Mouse (Mus musculus) ES-Bruce4 (cell line): ENCODE measurements at regions not wholly inside any gene's neighbourhood (a gene's known extent, or its start where the extent isn't known, plus 50 kb on each side); places are given as distances from the start of the nearest gene placed in this dataset.

Experiments used
- H3K27ac ChIP-seq: 2 replicates; pipeline ENCODE4 v1.5.1; 2012; ENCODE audit warnings: low read length, inconsistent platforms; ENCODE audit not compliant: insufficient read depth
- H3K27me3 ChIP-seq: 2 replicates; pipeline ENCODE4 v1.6.1; 2012; ENCODE audit warnings: mild to moderate bottlenecking, low read length, inconsistent platforms; ENCODE audit not compliant: control insufficient read depth, poor library complexity, insufficient read depth, severe bottlenecking
- H3K36me3 ChIP-seq: 2 replicates; pipeline ENCODE4 v1.6.1; 2012; ENCODE audit warnings: inconsistent platforms, mild to moderate bottlenecking, low read length, moderate library complexity; ENCODE audit not compliant: control insufficient read depth, poor library complexity, insufficient read depth, severe bottlenecking
- H3K4me1 ChIP-seq: one replicate; pipeline ENCODE4 v1.8.1; 2011; ENCODE audit warnings: low read length; ENCODE audit not compliant: control insufficient read depth, insufficient read depth
- H3K4me3 ChIP-seq: 2 replicates; pipeline ENCODE4 v1.5.1; 2011; ENCODE audit warnings: low read depth, mild to moderate bottlenecking, low read length
- H3K9ac ChIP-seq: 2 replicates; pipeline ENCODE4 v1.6.1; 2012; ENCODE audit warnings: low read depth, mild to moderate bottlenecking, inconsistent platforms; ENCODE audit not compliant: poor library complexity, severe bottlenecking
- H3K9me3 ChIP-seq: replicated peaks from 2 replicates; pipeline ENCODE4 v1.6.1; 2012; ENCODE audit warnings: mild to moderate bottlenecking, low read length, inconsistent platforms; ENCODE audit not compliant: control insufficient read depth, poor library complexity, insufficient read depth, severe bottlenecking
- CTCF ChIP-seq: IDR thresholded peaks from one replicate; pipeline ENCODE4 v1.8.1; 2011; ENCODE audit warnings: low read depth, low read length
- EP300 ChIP-seq: IDR thresholded peaks from 2 replicates; pipeline ENCODE4 v1.6.1; 2011; ENCODE audit warnings: low read depth, low read length; ENCODE audit not compliant: insufficient read depth
- POLR2A ChIP-seq: IDR thresholded peaks from one replicate; pipeline ENCODE4 v1.8.1; 2011; ENCODE audit warnings: low read length; ENCODE audit not compliant: insufficient read depth

DNA sequence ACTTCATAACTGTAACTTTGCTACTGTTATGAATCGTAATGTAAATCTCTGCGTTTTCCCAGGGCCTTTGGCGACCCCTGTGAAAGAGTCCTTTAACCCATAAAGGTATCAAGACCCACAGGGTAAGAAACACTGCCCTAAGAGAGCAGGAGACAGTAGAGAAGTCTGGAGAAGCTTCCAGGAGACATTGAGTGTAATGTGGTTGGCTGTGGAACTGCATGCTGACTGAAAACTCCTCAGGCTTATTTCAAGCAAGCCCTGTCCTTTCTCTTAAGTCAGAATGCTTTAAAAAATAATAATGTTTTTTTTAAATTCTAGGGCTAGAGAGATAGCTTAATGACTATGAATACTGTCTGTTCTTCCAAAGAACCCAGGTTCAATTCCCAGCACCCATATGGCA lies 71.9 kb upstream of the Frmd6 start:
- Histone ChIP-seq H3K27me3 (no peaks in the 10 kb centered on the region), H3K36me3 (no peaks in the 10 kb centered on the region), H3K4me3 (no peak overlapping the region), H3K9me3 (no peaks in the 10 kb centered on the region; the same call in 1 of the 2 replicates), H3K4me1 (peaks cover 9% of the 10 kb centered on the region), H3K27ac (no peak overlapping the region), H3K9ac (no peak overlapping the region)
- no peak for TF ChIP-seq CTCF
- TF ChIP-seq EP300, result no peak
- no peak for TF ChIP-seq POLR2A

DNA sequence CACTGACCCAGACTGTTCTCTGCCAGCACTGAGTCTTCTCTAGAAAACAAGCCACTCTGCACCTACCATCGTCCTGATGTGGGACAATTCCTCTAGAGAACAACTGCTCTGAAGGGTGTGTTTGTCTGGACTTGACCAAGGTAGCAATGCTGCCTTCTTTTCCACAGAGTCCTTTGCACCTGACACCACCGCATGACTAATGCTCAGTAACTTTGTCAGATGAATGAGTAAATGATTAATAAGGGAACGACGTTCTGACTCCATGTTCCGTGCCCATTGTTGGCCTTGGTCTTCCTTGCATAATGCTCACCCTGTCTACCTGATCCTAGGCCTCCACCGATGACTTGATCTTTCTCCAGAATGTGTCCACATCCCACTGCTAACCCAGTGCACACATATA lies 67.2 kb upstream of the Frmd6 start:
- H3K27ac ChIP-seq, result no peak overlapping the region
- H3K27me3 ChIP-seq, result no peaks in the 10 kb centered on the region
- H3K36me3 ChIP-seq, result no peaks in the 10 kb centered on the region
- no peak overlapping the region for H3K9ac ChIP-seq
- H3K4me1 ChIP-seq, result no peaks in the 10 kb centered on the region
- H3K9me3 ChIP-seq, result no peaks in the 10 kb centered on the region
- no peak for TF ChIP-seq POLR2A
- H3K4me3 ChIP-seq, result no peak overlapping the region

DNA sequence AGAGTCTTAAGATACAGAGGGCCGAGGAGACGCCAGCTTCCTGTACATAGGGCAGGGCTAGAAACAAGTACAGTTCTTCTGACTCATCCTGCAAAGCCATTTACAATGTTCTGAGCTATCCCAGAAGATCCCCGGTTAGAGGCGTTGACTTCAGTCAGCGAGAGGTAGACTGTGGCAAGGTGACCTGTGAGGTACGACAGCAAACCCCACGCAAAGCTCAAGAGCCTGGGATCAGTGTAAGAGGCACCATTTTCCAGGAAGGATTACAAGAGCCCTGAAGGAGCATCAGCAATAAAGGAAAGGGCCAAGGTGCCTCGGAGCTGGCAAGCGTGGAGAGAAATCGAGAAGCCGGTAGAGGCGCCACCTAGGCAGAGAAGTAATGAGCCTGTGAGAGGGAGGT lies 61.8 kb upstream of the Frmd6 start:
- Histone ChIP-seq H3K27ac (no peak overlapping the region), H3K4me1 (peaks cover 2% of the 10 kb centered on the region), H3K27me3 (no peaks in the 10 kb centered on the region), H3K9me3 (no peaks in the 10 kb centered on the region), H3K36me3 (no peaks in the 10 kb centered on the region), H3K4me3 (no peak overlapping the region), H3K9ac (no peak overlapping the region)
- TF ChIP-seq CTCF, result no peak
- TF ChIP-seq POLR2A, result no peak
- no peak for TF ChIP-seq EP300

DNA sequence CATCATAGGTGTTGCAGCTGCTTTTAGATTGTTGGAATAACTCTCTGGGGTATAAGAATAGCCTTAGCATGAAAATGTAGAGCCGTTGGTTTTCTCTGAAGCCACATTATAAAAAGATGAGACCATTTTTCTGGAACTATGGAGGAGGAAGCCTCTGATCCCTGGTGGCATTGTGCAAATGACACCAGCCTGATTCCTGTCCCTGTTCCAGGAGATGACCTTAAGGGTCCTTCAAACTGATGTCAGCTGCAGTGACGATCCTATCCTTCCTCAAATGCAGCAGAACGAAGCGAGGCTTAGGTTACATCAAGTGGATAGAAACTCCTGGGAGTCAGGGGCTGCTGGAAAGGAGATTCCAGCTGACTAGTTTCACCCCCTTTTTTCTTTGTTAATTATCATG lies 59.0 kb upstream of the Frmd6 start:
- no peak overlapping the region for H3K27ac ChIP-seq
- no peak for TF ChIP-seq CTCF
- TF ChIP-seq EP300, result no peak
- no peak for TF ChIP-seq POLR2A

DNA sequence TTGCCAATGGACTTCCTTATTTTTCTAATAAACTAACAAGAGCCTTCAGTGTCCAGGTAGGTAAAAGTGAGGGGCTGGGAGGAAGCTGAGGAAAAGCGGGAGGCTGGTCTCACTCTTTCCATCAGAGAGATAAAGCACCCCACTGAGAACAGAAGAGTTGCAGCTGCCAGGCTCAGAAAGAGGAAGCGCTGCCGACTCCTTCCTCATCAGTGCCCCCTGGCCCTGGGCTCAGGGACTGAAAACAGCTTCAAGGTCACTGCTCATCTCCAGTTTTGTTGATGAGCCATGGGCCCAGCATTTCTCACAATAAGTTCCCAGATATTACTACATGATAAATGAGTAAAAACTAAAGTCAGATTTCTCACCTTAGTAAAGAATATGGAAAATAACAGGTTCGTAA lies 57.4 kb upstream of the Frmd6 start:
- no peaks in the 10 kb centered on the region for H3K9me3 ChIP-seq
- no peak overlapping the region for H3K4me3 ChIP-seq
- H3K27ac ChIP-seq, result no peak overlapping the region
- peaks cover 2% of the 10 kb centered on the region for H3K4me1 ChIP-seq
- H3K9ac ChIP-seq, result no peak overlapping the region
- no peaks in the 10 kb centered on the region for H3K36me3 ChIP-seq
- TF ChIP-seq CTCF, result no peak
- no peak for TF ChIP-seq EP300
- TF ChIP-seq POLR2A, result no peak
- H3K27me3 ChIP-seq, result no peaks in the 10 kb centered on the region

More for the DNA sequence above, 59.0 kb upstream of the Frmd6 start:
- Histone ChIP-seq H3K9ac (no peak overlapping the region), H3K27me3 (no peaks in the 10 kb centered on the region), H3K4me3 (no peak overlapping the region), H3K4me1 (peaks cover 2% of the 10 kb centered on the region), H3K36me3 (no peaks in the 10 kb centered on the region), H3K9me3 (no peaks in the 10 kb centered on the region)

DNA sequence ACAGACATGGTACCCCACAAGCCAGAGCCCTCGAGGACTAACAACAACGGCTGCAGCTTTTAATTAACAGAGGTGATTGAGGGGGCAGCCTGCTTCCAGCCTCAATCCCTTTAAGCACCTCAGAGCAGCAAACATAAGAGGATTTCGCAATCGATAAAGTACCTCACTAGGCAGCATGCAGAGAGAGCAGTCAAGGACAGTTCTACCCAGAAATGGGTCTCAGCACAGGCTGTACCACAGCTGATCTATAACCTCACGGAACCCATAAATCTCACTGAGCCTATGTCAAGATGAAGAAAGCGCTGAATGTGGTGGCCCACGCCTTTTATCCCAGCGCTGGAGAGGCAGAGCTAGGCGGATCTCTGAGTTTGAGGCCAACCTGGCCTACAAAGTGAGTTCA lies 56.6 kb upstream of the Frmd6 start:
- TF ChIP-seq CTCF (no peak), EP300 (no peak), POLR2A (no peak)

More for the DNA sequence above, 56.6 kb upstream of the Frmd6 start:
- H3K27me3 ChIP-seq, result no peaks in the 10 kb centered on the region
- H3K9me3 ChIP-seq, result no peaks in the 10 kb centered on the region
- peaks cover 2% of the 10 kb centered on the region for H3K4me1 ChIP-seq
- no peaks in the 10 kb centered on the region for H3K36me3 ChIP-seq
- no peak overlapping the region for H3K27ac ChIP-seq
- H3K4me3 ChIP-seq, result no peak overlapping the region
- no peak overlapping the region for H3K9ac ChIP-seq
